Mouse (Mus musculus): Measurements from ENCODE around the gene Raf1. TPM values are rescaled to one million over a fixed set of nuclear protein-coding genes. Genes with fewer than 3 reads are reported as not detected.

Raf1 gene
- total RNA-seq (2014; fragmentation: Nextera tagmentation), result 112 and 136 TPM in 2 replicates
- 68.6 and 77.5 TPM in 2 replicates for total RNA-seq (2017)

- peak; percentile 95 for ATAC-seq (replicated peaks; ENCODE audit: low FRiP score, low TSS enrichment, poor library complexity, severe bottlenecking)
Observed at GRCm38 (mm10) chr6:115676452-115677128, at the start of gene Raf1. Gene Raf1 (minus strand): TSS chr6:115676635.

GRCm38 (mm10) chr6:115722246-115722645 lies 45.8 kb upstream of the Raf1 start:
- no peak for ATAC-seq (replicated peaks; ENCODE audit: low FRiP score, low TSS enrichment, poor library complexity, severe bottlenecking)

GRCm38 (mm10) chr6:115717715-115718558 lies 41.5 kb upstream of the Raf1 start:
- ATAC-seq (replicated peaks; ENCODE audit: low FRiP score, low TSS enrichment, poor library complexity, severe bottlenecking), result peak; percentile 94

GRCm38 (mm10) chr6:115717101-115717652 lies 40.7 kb upstream of the Raf1 start:
- peak; percentile 51 for ATAC-seq (replicated peaks; ENCODE audit: low FRiP score, low TSS enrichment, poor library complexity, severe bottlenecking)

GRCm38 (mm10) chr6:115711261-115711660 lies 34.8 kb upstream of the Raf1 start:
- ATAC-seq (replicated peaks; ENCODE audit: low FRiP score, low TSS enrichment, poor library complexity, severe bottlenecking), result no peak

GRCm38 (mm10) chr6:115702901-115703300 lies 26.5 kb upstream of the Raf1 start:
- ATAC-seq (replicated peaks; ENCODE audit: low FRiP score, low TSS enrichment, poor library complexity, severe bottlenecking), result no peak

GRCm38 (mm10) chr6:115701302-115701701 lies 24.9 kb upstream of the Raf1 start:
- peak; percentile 66 for ATAC-seq (replicated peaks; ENCODE audit: low FRiP score, low TSS enrichment, poor library complexity, severe bottlenecking)

- ATAC-seq (replicated peaks; ENCODE audit: low FRiP score, low TSS enrichment, poor library complexity, severe bottlenecking), result no peak
Observed at GRCm38 (mm10) chr6:115700778-115701177, 24.3 kb upstream of the Raf1 start.

- peak; percentile 72 for ATAC-seq (replicated peaks; ENCODE audit: low FRiP score, low TSS enrichment, poor library complexity, severe bottlenecking)
Observed at GRCm38 (mm10) chr6:115698699-115699098, 22.3 kb upstream of the Raf1 start.

- ATAC-seq (replicated peaks; ENCODE audit: low FRiP score, low TSS enrichment, poor library complexity, severe bottlenecking), result no peak
Observed at GRCm38 (mm10) chr6:115697739-115698558, 21.5 kb upstream of the Raf1 start.

- no peak for ATAC-seq (replicated peaks; ENCODE audit: low FRiP score, low TSS enrichment, poor library complexity, severe bottlenecking)
Observed at GRCm38 (mm10) chr6:115696707-115697215, 20.3 kb upstream of the Raf1 start.

GRCm38 (mm10) chr6:115695124-115695523 lies 18.7 kb upstream of the Raf1 start:
- ATAC-seq (replicated peaks; ENCODE audit: low FRiP score, low TSS enrichment, poor library complexity, severe bottlenecking), result no peak

- ATAC-seq (replicated peaks; ENCODE audit: low FRiP score, low TSS enrichment, poor library complexity, severe bottlenecking), result peak; percentile 56; the same call in 1 of the 2 replicates
Observed at GRCm38 (mm10) chr6:115694441-115694842, 18.0 kb upstream of the Raf1 start.

- no peak for ATAC-seq (replicated peaks; ENCODE audit: low FRiP score, low TSS enrichment, poor library complexity, severe bottlenecking)
Observed at GRCm38 (mm10) chr6:115692963-115693730, 16.7 kb upstream of the Raf1 start.

- ATAC-seq (replicated peaks; ENCODE audit: low FRiP score, low TSS enrichment, poor library complexity, severe bottlenecking), result no peak
Observed at GRCm38 (mm10) chr6:115692163-115692950, 15.9 kb upstream of the Raf1 start.

GRCm38 (mm10) chr6:115690105-115690504 lies 13.7 kb upstream of the Raf1 start:
- ATAC-seq (replicated peaks; ENCODE audit: low FRiP score, low TSS enrichment, poor library complexity, severe bottlenecking), result no peak

GRCm38 (mm10) chr6:115688589-115688988 lies 12.2 kb upstream of the Raf1 start:
- peak; percentile 29; the same call in 1 of the 2 replicates for ATAC-seq (replicated peaks; ENCODE audit: low FRiP score, low TSS enrichment, poor library complexity, severe bottlenecking)

- ATAC-seq (replicated peaks; ENCODE audit: low FRiP score, low TSS enrichment, poor library complexity, severe bottlenecking), result no peak
Observed at GRCm38 (mm10) chr6:115687753-115688152, 11.3 kb upstream of the Raf1 start.

All from megakaryocyte-erythroid progenitor cell, adult 5-6 weeks (primary cell).